Mouse (Mus musculus) G1E (cell line): ENCODE data around the gene Man1a2. TPM values are rescaled to one million over a fixed set of nuclear protein-coding genes. Genes with fewer than 3 reads are reported as not detected.

Experiments
- ATAC-seq: 2 replicates; pipeline ENCODE4 v1.8.0; 2016; ENCODE audit warnings: mild to moderate bottlenecking; ENCODE audit not compliant: insufficient number of reproducible peaks, poor library complexity, low FRiP score, severe bottlenecking; ENCODE audit errors: extremely low read depth
- DNase-seq: peaks from one replicate; pipeline ENCODE4 v3.0.0; 2012; ENCODE audit warnings: low spot score
- H3K27me3 ChIP-seq: 2 replicates; pipeline ENCODE4 v1.6.1; 2012; ENCODE audit warnings: mild to moderate bottlenecking, low read length, inconsistent platforms; ENCODE audit not compliant: insufficient read depth
- H3K36me3 ChIP-seq: replicated peaks from 2 replicates; pipeline ENCODE3; 2012; ENCODE audit warnings: mild to moderate bottlenecking, inconsistent platforms
- H3K4me1 ChIP-seq: 2 replicates; pipeline ENCODE4 v1.6.1; 2012; ENCODE audit warnings: low read depth, low read length, inconsistent platforms, mixed read lengths; ENCODE audit not compliant: insufficient read depth
- H3K4me3 ChIP-seq: 2 replicates; pipeline ENCODE4 v1.5.1; 2012; ENCODE audit warnings: low read depth, mild to moderate bottlenecking, inconsistent platforms, low read length, moderate library complexity, mixed read lengths
- H3K9me3 ChIP-seq: replicated peaks from 2 replicates; pipeline ENCODE4 v1.6.1; 2012; ENCODE audit warnings: inconsistent platforms
- CTCF ChIP-seq: IDR thresholded peaks from 2 replicates; pipeline ENCODE4 v1.5.1; 2012; ENCODE audit warnings: low read depth, low read length, inconsistent platforms, mixed read lengths
- GATA1 ChIP-seq: IDR thresholded peaks from 2 replicates; pipeline ENCODE4 v1.6.1; 2012; ENCODE audit warnings: borderline replicate concordance, low read length, inconsistent platforms, mixed read lengths
- GATA2 ChIP-seq: IDR thresholded peaks from 2 replicates; pipeline ENCODE4 v1.6.1; 2012; ENCODE audit warnings: low read depth, low read length, inconsistent platforms, borderline replicate concordance
- POLR2AphosphoS5 ChIP-seq: IDR thresholded peaks from 2 replicates; pipeline ENCODE4 v1.6.1; 2012; ENCODE audit warnings: low read depth, low read length, inconsistent platforms; ENCODE audit not compliant: insufficient replicate concordance
- TAL1 ChIP-seq: conservative IDR thresholded peaks from 2 replicates; pipeline ENCODE4 v1.6.1; 2012; ENCODE audit warnings: low read depth, low read length, inconsistent platforms, mixed read lengths
- polyA plus RNA-seq: library from polyadenylated mRNA; stranded (reverse); fragments of >175 nt; gene quantifications from 2 replicates; pipeline ENCODE4 v1.2.3, GENCODE M21; 2012
- total RNA-seq, 2 experiments: library from RNA; stranded (forward) in 1 of 2; stranded (reverse) in 1 of 2; fragments of 200-1000 nt in 1 of 2; fragments of >200 nt in 1 of 2; fragmentation: Nextera tagmentation in 1 of 2; gene quantifications; 2 replicates each; pipeline ENCODE4 v1.2.3; 2014 to 2017

The Man1a2 gene
- total and polyA plus RNA-seq, 3 experiments: 30.2 to 70.1 (median 32.9) TPM

- no peaks in the 10 kb centered on the region for H3K4me1 ChIP-seq
- no peaks in the 10 kb centered on the region for H3K27me3 ChIP-seq
- H3K9me3 ChIP-seq: no peaks in the 10 kb centered on the region
- ATAC-seq: no peak
- TF ChIP-seq POLR2AphosphoS5 (no peak), CTCF (no peak), GATA2 (no peak), GATA1 (no peak), TAL1 (no peak)
- no peak overlapping the region for H3K4me3 ChIP-seq
- peaks cover 35% of the 10 kb centered on the region for H3K36me3 ChIP-seq
- no peak for DNase-seq
Measured at GRCm38 (mm10) chr3:100559431-100559830, 125.9 kb downstream of the Man1a2 start.

GRCm38 (mm10) chr3:100558211-100558708 lies 127.0 kb downstream of the Man1a2 start:
- TF ChIP-seq CTCF: no peak
- no peak for TF ChIP-seq POLR2AphosphoS5
- no peak for TF ChIP-seq GATA2
- TF ChIP-seq GATA1: no peak
- no peak for TF ChIP-seq TAL1
- no peaks in the 10 kb centered on the region for H3K4me1 ChIP-seq
- no peaks in the 10 kb centered on the region for H3K9me3 ChIP-seq
- no peak for DNase-seq
- peaks cover 30% of the 10 kb centered on the region for H3K36me3 ChIP-seq
- ATAC-seq: no peak
- H3K4me3 ChIP-seq: no peak overlapping the region
- H3K27me3 ChIP-seq: no peaks in the 10 kb centered on the region; the same call in 1 of the 2 replicates

DNA sequence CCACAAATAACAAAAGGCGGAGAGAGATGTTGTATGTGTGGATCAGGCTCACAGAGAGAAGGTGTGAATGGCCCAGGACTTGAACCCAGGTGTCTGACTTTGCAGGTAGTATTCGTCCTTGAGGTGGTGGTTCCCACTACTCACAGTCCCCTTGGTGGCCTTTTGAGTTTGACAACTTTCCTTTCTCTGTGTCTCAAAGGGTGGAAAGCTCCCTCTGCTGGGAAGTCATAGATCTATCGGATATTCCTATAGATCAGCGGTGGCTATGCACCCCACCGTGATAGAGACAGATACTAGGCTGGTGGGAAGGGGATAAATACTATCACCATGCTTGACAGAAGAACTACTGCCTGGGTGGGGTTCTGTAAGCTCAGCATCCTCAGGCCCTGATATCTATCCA lies 130.5 kb downstream of the Man1a2 start:
- H3K27me3 ChIP-seq: no peaks in the 10 kb centered on the region; the same call in 1 of the 2 replicates
- no peak for DNase-seq

GRCm38 (mm10) chr3:100552171-100552570 lies 133.1 kb downstream of the Man1a2 start:
- H3K36me3 ChIP-seq: no peaks in the 10 kb centered on the region
- no peak for ATAC-seq
- H3K27me3 ChIP-seq: no peaks in the 10 kb centered on the region; the same call in 1 of the 2 replicates
- peaks cover 16% of the 10 kb centered on the region for H3K4me1 ChIP-seq
- H3K4me3 ChIP-seq: no peak overlapping the region
- peaks cover 10% of the 10 kb centered on the region for H3K9me3 ChIP-seq
- TF ChIP-seq GATA1: no peak
- TF ChIP-seq CTCF: no peak
- no peak for DNase-seq

More for the DNA sequence above, 130.5 kb downstream of the Man1a2 start:
- peaks cover 6% of the 10 kb centered on the region; the same call in 1 of the 2 replicates for H3K4me1 ChIP-seq
- no peak; the same call in 1 of the 2 replicates for ATAC-seq
- TF ChIP-seq GATA2 (no peak), CTCF (no peak), GATA1 (no peak), POLR2AphosphoS5 (no peak), TAL1 (no peak)
- peaks cover 10% of the 10 kb centered on the region for H3K9me3 ChIP-seq
- H3K36me3 ChIP-seq: peaks cover 4% of the 10 kb centered on the region
- no peak overlapping the region for H3K4me3 ChIP-seq

DNA sequence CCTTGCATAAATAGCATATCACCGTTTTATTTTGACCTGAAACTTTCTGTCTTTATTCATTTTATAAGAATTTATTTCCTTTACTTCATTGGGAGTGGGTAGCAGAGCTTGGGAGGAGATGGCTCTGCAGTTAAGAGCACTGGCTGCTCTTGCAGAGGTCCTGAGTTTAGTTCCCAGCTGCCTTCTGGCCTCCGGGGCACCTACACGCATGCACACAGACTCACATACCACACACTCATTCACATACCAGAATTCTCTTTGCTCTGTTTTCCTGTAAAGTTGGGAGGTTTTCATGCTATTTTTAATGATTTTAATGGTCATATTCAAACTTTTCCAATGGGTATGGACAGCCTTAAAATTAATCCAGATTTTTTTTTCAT lies 137.4 kb downstream of the Man1a2 start:
- Histone ChIP-seq H3K27me3 (no peaks in the 10 kb centered on the region; the same call in none of the 2 replicates), H3K4me1 (peaks cover 20% of the 10 kb centered on the region), H3K9me3 (peaks cover 10% of the 10 kb centered on the region), H3K4me3 (no peak overlapping the region), H3K36me3 (no peaks in the 10 kb centered on the region)
- ATAC-seq (no peak), DNase-seq (no peak)
- TF ChIP-seq CTCF (no peak), TAL1 (no peak), GATA2 (no peak), POLR2AphosphoS5 (no peak), GATA1 (no peak)

DNA sequence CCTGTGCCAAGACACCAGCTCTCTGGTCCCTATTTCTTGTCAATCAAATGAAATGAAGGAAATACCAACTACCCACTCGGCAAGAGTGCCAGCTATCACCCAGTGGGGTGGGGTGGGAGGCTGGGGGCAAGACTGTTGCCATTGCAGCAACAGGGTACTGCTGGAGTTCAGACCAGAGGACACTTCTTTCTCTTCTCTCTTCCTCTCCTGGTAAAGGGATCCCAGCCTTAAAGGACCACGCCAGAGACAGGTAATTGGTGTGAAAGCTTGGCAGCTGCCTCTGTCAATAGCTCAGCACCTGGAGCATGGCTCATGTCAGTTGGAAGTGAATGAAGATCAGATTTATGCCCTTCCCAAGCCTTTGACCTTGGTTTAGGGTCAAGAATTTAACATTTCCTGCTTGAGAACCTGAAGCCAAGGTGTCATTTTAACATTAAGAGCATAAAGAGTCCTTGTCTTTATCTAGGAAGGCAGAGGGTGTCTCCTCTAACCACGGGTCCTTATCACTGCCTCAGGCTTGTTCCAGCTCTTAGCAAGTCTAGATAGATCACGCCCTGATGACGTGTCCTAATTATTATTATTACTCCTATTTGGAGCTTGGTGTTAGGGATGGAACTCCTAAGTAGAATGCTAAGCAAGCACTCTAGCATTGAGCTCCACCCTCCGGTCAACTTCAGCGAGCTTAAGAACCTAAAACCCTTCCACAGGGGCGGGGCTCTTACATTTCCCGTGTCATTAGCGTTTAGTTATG lies 138.0 kb downstream of the Man1a2 start:
- DNase-seq (no peak), ATAC-seq (peak; percentile 66)
- no peak for TF ChIP-seq POLR2AphosphoS5
- TF ChIP-seq CTCF: no peak
- TF ChIP-seq GATA2: no peak
- no peak for TF ChIP-seq GATA1
- peak; percentile 54; the same call in 1 of the 2 replicates for TF ChIP-seq TAL1
- no peak overlapping the region for H3K4me3 ChIP-seq
- H3K27me3 ChIP-seq: no peaks in the 10 kb centered on the region; the same call in none of the 2 replicates
- peaks cover 10% of the 10 kb centered on the region for H3K9me3 ChIP-seq
- no peaks in the 10 kb centered on the region for H3K36me3 ChIP-seq
- peaks cover 20% of the 10 kb centered on the region for H3K4me1 ChIP-seq

DNA sequence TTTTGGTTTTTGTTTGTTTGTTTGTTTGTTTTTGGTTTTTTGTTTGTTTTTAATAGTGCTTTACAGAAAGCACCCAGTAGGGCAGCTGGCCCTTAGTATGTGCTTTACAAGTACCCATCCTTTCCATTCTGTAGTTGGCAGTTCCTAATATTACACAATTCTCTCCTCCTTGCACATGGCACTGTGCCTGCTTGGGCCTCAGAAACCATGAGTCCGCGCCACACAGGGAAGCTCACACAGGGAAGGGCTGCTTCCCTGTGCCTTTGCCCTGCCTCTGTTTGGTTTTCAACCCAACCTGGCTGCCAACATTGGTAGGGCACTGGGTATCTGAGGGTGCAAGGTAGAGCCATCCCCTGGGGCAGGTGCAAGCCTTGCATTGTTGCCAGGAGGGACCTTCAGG lies 148.6 kb downstream of the Man1a2 start:
- DNase-seq: no peak
- no peaks in the 10 kb centered on the region for H3K36me3 ChIP-seq
- peaks cover 20% of the 10 kb centered on the region for H3K4me1 ChIP-seq
- TF ChIP-seq GATA2 (no peak), POLR2AphosphoS5 (no peak), TAL1 (no peak), GATA1 (no peak), CTCF (no peak)
- no peaks in the 10 kb centered on the region for H3K9me3 ChIP-seq
- no peak for ATAC-seq
- H3K27me3 ChIP-seq: peaks cover 16% of the 10 kb centered on the region
- H3K4me3 ChIP-seq: no peak overlapping the region
